Mouse (Mus musculus): ENCODE data around the gene Deaf1.

Deaf1 gene

GRCm38 (mm10) chr7:141327469-141328372, at the start of gene Deaf1, which contains the start of gene Tmem80:
Gene Deaf1, minus strand, starts transcription at chr7:141327690.
Gene Tmem80, plus strand, starts transcription at chr7:141327739.
- DNase-seq (ENCODE audit: low spot score in 2 of 2): peak; percentile 96 to 97

DNA sequence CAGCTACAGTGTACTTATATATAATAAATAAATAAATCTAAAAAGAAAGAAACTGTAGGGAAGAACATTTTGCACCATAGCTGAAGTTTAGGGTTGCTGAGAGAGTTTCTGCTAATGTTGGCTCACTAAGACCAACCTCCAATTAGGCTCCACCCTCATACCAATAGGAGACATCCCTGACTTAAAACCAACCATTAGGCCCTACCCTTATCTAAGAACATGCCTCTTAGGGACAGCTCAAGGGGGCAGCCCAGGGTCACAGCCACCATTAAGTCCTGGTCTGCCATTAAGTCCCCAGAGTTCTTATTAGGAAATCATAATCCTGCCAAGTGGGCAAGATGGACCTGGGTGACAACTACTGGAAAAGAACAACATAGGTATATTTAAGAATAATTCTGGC, 46.9 kb upstream of the Deaf1 start:
- DNase-seq (ENCODE audit: low spot score in 2 of 2): no peak

DNA sequence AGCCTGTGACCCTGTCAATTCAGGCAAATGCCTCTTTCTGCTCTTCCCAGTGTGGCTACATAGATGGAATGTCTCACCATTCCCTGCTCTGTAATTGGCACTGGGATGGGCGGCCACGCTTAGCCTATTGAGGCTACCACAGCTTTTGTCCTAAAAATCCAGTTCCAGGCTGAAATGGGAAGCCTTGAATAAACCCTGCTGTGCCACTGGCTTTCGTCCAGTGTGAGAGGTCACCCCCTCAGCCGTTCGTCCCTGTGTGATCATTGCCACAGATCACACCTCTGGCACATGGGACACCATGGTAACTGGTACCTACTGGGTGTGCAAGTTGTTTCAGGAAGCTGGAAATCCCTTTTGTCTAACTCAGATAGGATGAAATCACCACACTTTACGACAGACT, 46.1 kb upstream of the Deaf1 start:
- no peak for DNase-seq (ENCODE audit: low spot score in 2 of 2)

DNA sequence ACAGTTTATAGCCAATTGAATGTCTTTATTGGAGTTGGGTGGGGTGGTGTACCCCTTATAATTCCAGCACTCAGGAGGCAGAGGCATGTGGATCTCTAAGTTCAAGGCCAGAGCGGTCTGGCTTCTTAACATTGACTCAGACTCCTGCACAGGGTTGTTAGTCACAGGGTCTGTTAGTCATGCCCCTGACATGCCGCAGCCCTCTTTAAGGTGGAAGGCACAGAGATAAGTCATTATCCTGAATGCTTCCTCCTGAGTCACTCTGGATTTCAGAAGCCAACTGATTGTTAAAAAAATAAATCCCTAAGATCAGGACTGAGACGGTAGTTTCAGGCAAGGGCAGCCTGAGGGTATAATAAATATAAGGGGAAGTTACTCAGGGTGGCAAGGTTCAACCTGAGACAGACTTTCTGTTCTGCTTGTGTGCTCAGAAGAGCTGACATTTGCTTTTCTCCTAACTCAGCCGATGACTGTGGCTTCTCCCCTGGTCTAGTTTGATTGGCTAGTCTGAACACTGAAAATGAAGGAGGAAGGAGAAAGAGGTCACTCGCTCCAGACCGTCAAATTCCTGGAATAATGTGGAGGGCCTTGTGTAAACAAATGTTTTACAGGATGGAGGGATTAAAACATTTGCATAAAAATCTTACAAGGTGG, 44.6 kb upstream of the Deaf1 start:
- no peak for DNase-seq (ENCODE audit: low spot score in 2 of 2)

DNA sequence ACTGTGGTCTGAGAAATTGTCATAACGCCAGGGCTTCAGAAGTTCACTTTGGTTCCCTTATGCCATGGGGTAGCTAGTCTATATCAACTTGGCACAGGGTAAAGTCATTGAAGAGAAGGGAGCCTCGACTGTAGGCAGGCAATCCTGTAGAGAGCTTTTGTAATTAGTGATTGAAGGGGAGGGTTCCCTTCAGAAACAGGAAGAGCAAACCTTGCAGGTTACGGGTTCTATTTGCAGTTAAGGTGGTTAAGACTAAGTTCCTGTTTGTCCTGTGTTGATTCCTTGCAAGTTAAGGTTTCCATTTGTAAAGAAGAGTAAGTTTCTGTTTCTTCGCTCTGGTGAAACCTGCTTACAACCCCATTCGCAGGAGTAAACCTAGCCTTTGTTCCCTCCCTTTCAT, 42.4 kb upstream of the Deaf1 start:
- no peak for DNase-seq (ENCODE audit: low spot score in 2 of 2)

- DNase-seq (ENCODE audit: low spot score in 2 of 2): no peak
These were observed 39.9 kb upstream of the Deaf1 start for GRCm38 (mm10) chr7:141367358-141367757.

- DNase-seq (ENCODE audit: low spot score in 2 of 2): no peak
These were observed 37.6 kb upstream of the Deaf1 start for GRCm38 (mm10) chr7:141365049-141365445.

- no peak for DNase-seq (ENCODE audit: low spot score in 2 of 2)
These were observed 37.0 kb upstream of the Deaf1 start for GRCm38 (mm10) chr7:141364349-141365048.

GRCm38 (mm10) chr7:141363752-141364125, 36.2 kb upstream of the Deaf1 start:
- no peak for DNase-seq (ENCODE audit: low spot score in 2 of 2)

DNA sequence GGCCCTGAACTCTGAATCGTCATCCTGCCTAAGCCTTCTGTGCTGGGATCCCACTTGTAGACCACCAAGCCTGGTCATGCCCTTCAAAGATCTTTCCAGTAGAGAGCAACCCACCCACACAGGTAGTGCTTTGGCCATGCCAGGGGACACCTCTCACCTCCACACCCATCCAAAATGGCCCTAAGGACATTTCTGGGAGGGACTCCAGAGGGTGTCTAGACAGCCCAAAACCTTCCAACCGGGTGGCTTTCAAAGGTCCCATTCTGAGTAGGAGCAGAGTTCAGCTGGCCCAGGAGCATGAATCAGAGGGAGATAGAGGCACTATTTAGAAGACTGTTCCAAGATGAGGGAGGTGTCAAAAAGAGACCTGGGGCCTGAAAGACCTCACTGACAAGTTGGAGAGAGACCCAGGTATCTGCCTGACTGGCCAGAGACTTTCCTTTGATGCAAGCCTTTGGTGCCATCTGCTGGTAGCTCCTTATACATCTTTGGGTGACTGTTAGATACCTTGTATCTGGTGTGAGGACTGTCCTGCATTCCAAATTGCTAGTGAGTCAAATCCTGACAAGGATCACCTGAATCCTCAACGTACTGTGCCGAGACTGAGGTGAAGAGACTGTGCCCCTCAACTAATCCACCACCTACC, 35.7 kb upstream of the Deaf1 start:
- peak; percentile 49 to 75 for DNase-seq (ENCODE audit: low spot score in 2 of 2)

GRCm38 (mm10) chr7:141361510-141361909, 34.0 kb upstream of the Deaf1 start:
- peak in 1 of 2 experiments; percentile 19 for DNase-seq (ENCODE audit: low spot score in 2 of 2)

DNA sequence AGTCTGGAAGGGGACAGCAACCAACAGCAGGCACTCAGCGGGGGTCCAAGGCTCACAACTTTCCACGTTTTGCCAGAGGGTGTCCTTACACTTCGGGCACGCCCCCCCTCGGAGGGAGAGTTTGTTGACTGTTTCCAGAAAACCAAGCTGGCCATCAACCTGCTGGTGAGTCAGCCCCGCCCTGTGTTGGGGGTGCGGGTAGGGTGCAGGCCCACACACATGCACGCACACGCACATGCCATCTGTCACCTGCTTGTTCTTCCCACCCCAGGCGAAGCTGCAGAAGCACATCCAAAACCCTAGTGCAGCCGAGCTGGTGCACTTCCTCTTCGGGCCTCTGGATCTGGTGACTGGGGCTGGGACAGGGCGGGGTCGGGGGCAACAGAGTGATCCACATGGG, 29.5 kb upstream of the Deaf1 start:
- no peak for DNase-seq (ENCODE audit: low spot score in 2 of 2)

- no peak for DNase-seq (ENCODE audit: low spot score in 2 of 2)
These were observed 28.3 kb upstream of the Deaf1 start for GRCm38 (mm10) chr7:141355626-141356326.

DNA sequence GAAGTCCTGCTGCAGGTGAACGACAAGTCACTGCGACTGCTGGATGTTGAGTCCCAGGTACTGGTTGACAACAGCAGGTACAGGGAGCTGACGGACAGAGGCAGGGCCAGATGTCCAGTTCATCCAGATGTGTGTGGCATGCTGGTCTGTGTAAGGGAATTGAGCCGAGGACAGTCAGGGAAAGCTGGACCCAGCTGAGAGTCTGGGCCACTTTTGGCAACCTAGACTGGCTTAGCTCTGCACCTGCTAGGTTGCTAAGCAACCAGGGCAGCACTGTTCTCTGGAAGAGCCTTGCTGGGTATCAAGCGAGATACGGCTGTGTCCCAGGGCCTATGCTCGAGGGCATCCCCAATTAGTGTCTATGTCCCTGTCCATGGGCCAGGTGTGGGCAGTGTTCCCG, 27.6 kb upstream of the Deaf1 start:
- DNase-seq (ENCODE audit: low spot score in 2 of 2): no peak

DNA sequence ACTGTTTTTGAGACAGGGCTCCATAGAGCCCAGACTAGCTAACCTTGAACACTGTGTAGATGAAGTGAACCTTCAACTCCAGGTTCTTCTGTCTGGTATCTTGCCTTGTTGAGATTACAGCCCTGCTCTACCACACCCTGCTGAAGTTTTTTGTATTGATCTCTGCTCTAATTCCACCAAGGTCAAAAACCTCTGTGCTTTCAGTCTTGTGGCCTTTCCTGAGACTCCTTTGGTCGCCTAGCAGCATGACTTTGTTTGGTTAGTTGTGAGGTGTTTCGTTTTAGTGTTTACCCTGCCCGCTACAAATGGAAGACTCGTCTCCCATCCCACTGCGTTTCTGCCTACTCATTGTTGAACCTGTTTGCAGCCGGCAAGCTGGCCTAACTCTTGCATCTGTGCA, 23.6 kb upstream of the Deaf1 start:
- no peak for DNase-seq (ENCODE audit: low spot score in 2 of 2)

GRCm38 (mm10) chr7:141344787-141345186, 17.3 kb upstream of the Deaf1 start:
- DNase-seq (ENCODE audit: low spot score in 2 of 2): no peak

GRCm38 (mm10) chr7:141343696-141344095, 16.2 kb upstream of the Deaf1 start:
- no peak for DNase-seq (ENCODE audit: low spot score in 2 of 2)

GRCm38 (mm10) chr7:141343230-141343629, 15.7 kb upstream of the Deaf1 start:
- no peak for DNase-seq (ENCODE audit: low spot score in 2 of 2)

DNA sequence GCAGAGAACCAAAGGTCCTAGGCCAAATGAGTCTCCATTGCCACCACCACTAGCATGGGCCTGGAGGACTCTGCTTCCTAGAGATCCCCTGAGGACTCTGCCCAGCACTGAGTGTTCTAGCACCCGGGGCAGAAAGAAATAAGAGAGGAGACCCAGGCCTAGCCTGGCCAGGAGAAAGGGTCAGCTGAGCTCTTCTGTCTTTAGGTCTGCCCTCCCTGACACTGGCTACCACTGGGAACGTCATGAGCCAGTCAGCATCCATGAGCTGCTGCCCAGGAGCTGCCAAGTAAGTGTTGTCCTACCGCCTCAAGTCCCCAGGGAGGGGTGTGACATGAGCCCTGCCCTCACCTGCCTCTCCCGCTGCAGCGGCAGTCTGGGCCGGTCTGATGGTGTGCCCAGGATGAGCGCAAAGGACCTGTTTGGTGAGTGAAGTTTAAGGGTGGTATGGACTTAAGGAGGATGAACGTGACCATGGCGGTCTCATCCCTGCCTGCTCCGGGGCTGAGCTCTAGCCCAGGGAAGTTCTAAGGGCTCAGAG, 14.3 kb upstream of the Deaf1 start:
- DNase-seq (ENCODE audit: low spot score in 2 of 2): no peak

GRCm38 (mm10) chr7:141340476-141340875, 13.0 kb upstream of the Deaf1 start:
- DNase-seq (ENCODE audit: low spot score in 2 of 2): no peak

DNA sequence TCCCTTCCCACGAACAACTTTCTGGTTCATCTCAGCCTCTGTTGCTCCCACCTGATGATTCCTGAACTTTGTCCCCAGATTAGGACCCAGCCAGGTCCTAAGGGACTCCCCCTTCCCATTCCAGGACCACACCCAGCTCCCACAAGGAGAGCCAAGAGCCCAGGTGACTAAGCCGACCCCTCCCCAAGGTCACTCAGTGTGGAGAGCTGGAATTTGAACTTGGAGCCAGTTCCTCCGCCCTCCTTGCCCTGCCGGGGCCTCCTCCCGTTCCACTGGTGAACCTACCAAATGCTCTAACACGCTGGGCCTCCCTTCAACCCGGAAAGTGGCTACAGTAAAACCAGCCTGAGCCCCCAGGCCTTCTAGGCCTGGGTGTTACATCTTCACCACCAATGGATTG, 12.5 kb upstream of the Deaf1 start:
- DNase-seq (ENCODE audit: low spot score in 2 of 2): no peak
